Mouse (Mus musculus): ENCODE measurements around the gene Krt31.
A peak's percentile ranks its signal among the peaks of the same experiment; 100 is the strongest.

The Krt31 gene

GRCm38 (mm10) chr11:100005905-100006304, 44.4 kb downstream of the Krt31 start:
- DNase-seq (ENCODE audit: low read depth), result no peak

- DNase-seq (ENCODE audit: low read depth), result peak; percentile 10
These were observed 45.5 kb downstream of the Krt31 start for GRCm38 (mm10) chr11:100004846-100005245.

- DNase-seq (ENCODE audit: low read depth), result no peak
These were observed 51.3 kb downstream of the Krt31 start for GRCm38 (mm10) chr11:99999091-99999490.

Measured in c-Kit-positive CD71-positive TER-119-negative erythroid progenitor cells, embryonic 14.5 days (primary cell).